Mouse (Mus musculus) cortical plate, adult 2 months (tissue): ENCODE results near the gene Uspl1.

ENCODE experiments used
- CTCF ChIP-seq: fragments of 200-500 bp; IDR thresholded peaks from 2 replicates; pipeline ENCODE4 v1.5.1; 2011; ENCODE audit warnings: mild to moderate bottlenecking, control low read depth, low read length; ENCODE audit not compliant: insufficient read depth; ENCODE audit errors: extremely low read depth
- POLR2A ChIP-seq: fragments of 200-500 bp; IDR thresholded peaks from 2 replicates; pipeline ENCODE4 v1.6.1; 2011; ENCODE audit warnings: mild to moderate bottlenecking, low read length, control low read depth; ENCODE audit not compliant: insufficient read depth; ENCODE audit errors: extremely low read depth

DNA sequence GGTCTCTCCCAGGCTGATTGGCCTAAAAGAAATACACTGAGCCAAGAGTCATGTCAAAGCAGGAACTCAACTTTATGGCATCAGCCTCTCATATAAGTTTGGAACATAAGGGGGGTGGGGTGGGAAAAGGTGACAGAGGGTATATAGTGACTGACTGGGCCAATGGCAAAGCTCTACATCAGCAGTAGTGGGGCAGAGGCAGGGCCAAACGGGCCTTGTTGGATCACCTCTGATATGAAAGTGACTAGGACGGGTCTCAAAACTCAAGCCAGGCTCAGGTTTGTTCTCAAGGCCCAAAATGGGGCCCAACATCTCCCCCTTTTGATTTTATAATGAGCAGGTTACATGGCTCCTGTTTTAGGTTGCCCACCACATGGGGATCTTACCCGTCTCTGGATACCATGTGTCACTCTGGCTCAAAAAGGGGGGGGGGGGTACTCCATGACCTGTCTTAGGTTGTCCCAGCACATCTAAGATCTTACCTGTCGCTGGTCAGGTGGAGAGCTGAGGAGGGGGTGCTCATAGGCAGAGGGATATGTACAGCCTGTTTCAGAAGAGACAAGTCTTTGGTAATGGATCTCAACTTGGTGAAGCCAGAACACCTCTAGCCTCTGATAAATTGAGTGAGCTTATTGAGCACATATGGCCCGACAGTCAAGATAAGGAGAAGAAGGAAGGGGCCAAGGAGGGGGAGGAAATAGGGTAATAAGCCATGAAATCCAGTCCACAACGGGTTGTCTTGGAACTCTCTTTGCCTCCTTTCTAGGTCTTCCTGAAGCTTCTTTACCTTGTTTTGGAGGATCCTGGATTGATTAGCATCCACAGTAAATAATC, 33.6 kb downstream of the Uspl1 start:
- TF ChIP-seq CTCF (no peak), POLR2A (no peak)
